Mouse (Mus musculus) neural tube, embryonic 12.5 days (tissue): ENCODE results near the gene Cdhr3. TPM values are rescaled to one million over a fixed set of nuclear protein-coding genes. Genes with fewer than 3 reads are reported as not detected.
A peak's percentile ranks its signal among the peaks of the same experiment; 100 is the strongest.

Experiments
- ATAC-seq: fragments of 200-750 bp; cut with Nextera tagmentation; 2 replicates; pipeline ENCODE4 v1.8.0; 2017; ENCODE audit warnings: low read depth, mild to moderate bottlenecking, moderate TSS enrichment, moderate library complexity; ENCODE audit not compliant: low FRiP score
- H3K27ac ChIP-seq: fragments of 300-500 bp; sonication (generic); 2 replicates; pipeline ENCODE4 v1.5.1; 2016
- H3K27me3 ChIP-seq: fragments of 300-500 bp; sonication (generic); replicated peaks from 2 replicates; pipeline ENCODE4 v1.6.1; 2016; ENCODE audit warnings: mild to moderate bottlenecking
- H3K36me3 ChIP-seq: fragments of 300-500 bp; sonication (generic); 2 replicates; pipeline ENCODE4 v1.6.1; 2016; ENCODE audit warnings: mild to moderate bottlenecking
- H3K4me1 ChIP-seq: fragments of 300-500 bp; sonication (generic); 2 replicates; pipeline ENCODE4 v1.6.1; 2016
- H3K4me2 ChIP-seq: fragments of 300-500 bp; sonication (generic); replicated peaks from 2 replicates; pipeline ENCODE4 v1.6.1; 2016; ENCODE audit warnings: mild to moderate bottlenecking
- H3K4me3 ChIP-seq: fragments of 300-500 bp; sonication (generic); 2 replicates; pipeline ENCODE4 v1.5.1; 2016
- H3K9ac ChIP-seq: fragments of 300-500 bp; sonication (generic); 2 replicates; pipeline ENCODE4 v1.6.1; 2016; ENCODE audit warnings: mild to moderate bottlenecking
- H3K9me3 ChIP-seq: fragments of 300-500 bp; sonication (generic); 2 replicates; pipeline ENCODE4 v1.6.1; 2016; ENCODE audit warnings: mild to moderate bottlenecking
- WGBS: fragments of 180-500 bp; shearing (Covaris S2); methylation state at CpG from one replicate; pipeline ENCODE4 v1.1.7; 2016; 5-methylcytosine and 5-hydroxymethylcytosine counted together
- polyA plus RNA-seq: library from polyadenylated mRNA; unstranded; fragments of >200 nt; fragmentation: Nextera tagmentation; extraction: Ambion mirVana; gene quantifications from 2 replicates; pipeline ENCODE4 v1.2.1, GENCODE M21; 2016

The Cdhr3 gene
- polyA plus RNA-seq, 1 experiment from 2014 or later, result 0.06 TPM

- Histone ChIP-seq H3K36me3 (no peaks in the 10 kb centered on the region), H3K4me2 (no peak overlapping the region), H3K9me3 (no peaks in the 10 kb centered on the region), H3K4me3 (no peak overlapping the region), H3K4me1 (peaks cover 41% of the 10 kb centered on the region), H3K27ac (no peak overlapping the region), H3K9ac (no peak overlapping the region), H3K27me3 (no peaks in the 10 kb centered on the region)
- ATAC-seq, result 0 out of 2 replicates have a peak, but pooled peaks have one; percentile 15
- WGBS, result 52% methylated on average over 13 of the region's 13 CpGs
Measured at GRCm38 (mm10) chr12:33028708-33029107, 64.0 kb downstream of the Cdhr3 start.

DNA sequence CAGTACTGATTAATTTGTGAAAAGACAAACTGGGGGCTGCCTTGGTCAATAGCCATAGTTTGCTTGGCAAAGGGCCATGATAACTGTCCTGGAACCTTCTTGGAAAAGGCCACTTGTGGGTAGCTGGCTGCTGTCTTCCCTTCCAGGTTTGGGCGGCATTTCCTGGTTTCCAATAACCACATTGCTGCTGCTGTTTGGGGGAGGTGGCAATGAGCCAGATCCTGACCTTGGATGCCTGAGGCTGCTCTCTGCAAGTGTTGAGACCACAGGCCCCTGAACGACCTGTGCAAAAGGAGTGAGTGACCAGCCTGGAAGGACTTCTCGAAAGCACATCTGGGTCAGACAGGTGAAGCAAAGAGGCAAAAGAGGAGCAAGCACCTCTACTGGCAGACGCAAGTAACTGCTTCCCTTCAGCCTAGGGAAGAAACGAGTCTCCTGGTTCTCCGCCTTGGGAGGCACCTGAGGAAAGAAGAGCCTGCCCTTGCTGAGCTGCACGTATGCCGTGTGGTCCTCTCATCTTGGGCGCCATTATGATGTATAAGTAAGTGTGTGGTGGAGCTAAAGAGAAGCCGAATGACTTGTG lies 64.5 kb downstream of the Cdhr3 start:
- no peak overlapping the region for H3K27ac ChIP-seq
- H3K4me3 ChIP-seq, result no peak overlapping the region
- no peak overlapping the region for H3K9ac ChIP-seq
- no peaks in the 10 kb centered on the region for H3K9me3 ChIP-seq
- peaks cover 36% of the 10 kb centered on the region for H3K4me1 ChIP-seq
- no peak for ATAC-seq
- WGBS, result 49% methylated on average over 10 of the region's 10 CpGs
- H3K4me2 ChIP-seq, result no peak overlapping the region
- no peaks in the 10 kb centered on the region for H3K27me3 ChIP-seq
- H3K36me3 ChIP-seq, result no peaks in the 10 kb centered on the region

DNA sequence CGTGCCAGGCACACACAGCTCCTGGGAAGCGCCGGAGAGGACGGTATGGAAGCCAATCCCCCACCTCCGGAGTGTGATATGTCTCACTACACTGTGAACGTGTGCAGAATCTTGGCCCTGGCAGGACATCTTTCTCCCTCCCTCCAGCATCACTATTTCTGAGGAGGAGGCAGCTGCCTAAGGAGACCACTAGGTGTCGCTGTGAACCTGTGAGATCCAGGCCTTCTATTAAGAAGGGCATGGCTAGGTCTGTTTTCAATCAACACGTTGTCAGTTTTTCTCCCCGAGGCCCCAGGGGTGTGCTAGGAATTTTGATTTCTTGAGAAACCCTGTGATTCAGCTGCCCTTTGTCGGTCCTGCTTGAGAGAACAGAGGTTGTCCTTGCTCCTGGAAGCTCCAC lies 65.6 kb downstream of the Cdhr3 start:
- ATAC-seq, result peak; percentile 53
- no peak overlapping the region for H3K4me3 ChIP-seq
- 0 out of 2 replicates have a peak overlapping the region, but pooled peaks have one; percentile 5 for H3K9ac ChIP-seq
- no peaks in the 10 kb centered on the region for H3K27me3 ChIP-seq
- peaks cover 29% of the 10 kb centered on the region for H3K4me1 ChIP-seq
- H3K9me3 ChIP-seq, result no peaks in the 10 kb centered on the region
- no peaks in the 10 kb centered on the region for H3K36me3 ChIP-seq
- H3K4me2 ChIP-seq, result peak overlapping the region; percentile 23; the same call in 1 of the 2 replicates
- 2% methylated on average over 10 of the region's 10 CpGs for WGBS
- no peak overlapping the region for H3K27ac ChIP-seq

DNA sequence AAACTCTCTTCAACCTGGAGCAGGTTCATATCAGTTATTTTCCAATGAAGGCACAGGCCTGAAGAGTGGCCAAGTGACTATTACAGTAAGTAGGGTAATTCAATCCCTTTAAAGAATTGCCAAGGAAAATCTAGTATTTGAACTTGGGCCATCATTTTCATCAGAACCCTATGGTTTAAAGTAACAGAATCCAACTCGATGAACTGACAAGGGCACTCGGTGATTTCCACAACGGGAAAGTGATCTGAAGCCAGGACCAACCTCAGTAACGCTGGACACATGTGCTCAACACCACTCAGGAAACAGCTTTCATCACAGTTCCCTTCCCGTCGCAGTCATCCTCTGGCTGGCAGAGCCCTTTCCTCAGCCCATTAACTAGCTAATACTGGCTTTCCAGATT lies 68.2 kb downstream of the Cdhr3 start:
- Histone ChIP-seq H3K4me3 (no peak overlapping the region), H3K36me3 (no peaks in the 10 kb centered on the region), H3K27ac (no peak overlapping the region), H3K9ac (no peak overlapping the region), H3K4me2 (no peak overlapping the region), H3K4me1 (peaks cover 18% of the 10 kb centered on the region), H3K9me3 (no peaks in the 10 kb centered on the region), H3K27me3 (no peaks in the 10 kb centered on the region)
- no peak for ATAC-seq
- WGBS, result 83% methylated on average over 6 of the region's 6 CpGs

DNA sequence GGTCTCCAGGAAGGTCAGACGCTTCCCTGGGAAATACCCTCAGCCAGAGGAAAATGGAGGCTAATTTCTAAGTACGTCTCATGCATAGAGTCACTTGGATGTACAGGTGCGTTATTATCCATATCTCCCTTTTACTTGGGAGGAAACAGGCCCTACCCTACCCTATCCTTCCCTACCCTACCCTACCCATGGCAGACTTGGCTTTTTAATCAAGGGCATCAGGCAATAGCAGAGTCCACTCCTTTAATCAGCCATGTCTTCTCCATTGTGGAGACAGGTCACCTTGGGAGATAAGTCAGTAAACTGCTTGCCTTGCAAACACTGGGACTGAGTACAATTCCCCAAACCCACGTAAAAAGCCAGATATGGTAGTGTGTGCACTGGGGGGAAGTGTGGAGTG lies 70.9 kb downstream of the Cdhr3 start:
- 96% methylated on average over 4 of the region's 4 CpGs for WGBS
- H3K4me3 ChIP-seq, result no peak overlapping the region
- H3K27ac ChIP-seq, result no peak overlapping the region
- ATAC-seq, result no peak
- no peak overlapping the region for H3K9ac ChIP-seq
- H3K9me3 ChIP-seq, result no peaks in the 10 kb centered on the region
- H3K4me2 ChIP-seq, result no peak overlapping the region
- peaks cover 2% of the 10 kb centered on the region; the same call in 1 of the 2 replicates for H3K4me1 ChIP-seq
- no peaks in the 10 kb centered on the region for H3K27me3 ChIP-seq
- no peaks in the 10 kb centered on the region for H3K36me3 ChIP-seq

GRCm38 (mm10) chr12:33021140-33021539 lies 71.5 kb downstream of the Cdhr3 start:
- Histone ChIP-seq H3K4me1 (no peaks in the 10 kb centered on the region), H3K27me3 (no peaks in the 10 kb centered on the region), H3K27ac (no peak overlapping the region), H3K36me3 (no peaks in the 10 kb centered on the region), H3K9me3 (no peaks in the 10 kb centered on the region), H3K4me2 (no peak overlapping the region), H3K9ac (no peak overlapping the region), H3K4me3 (no peak overlapping the region)
- no peak for ATAC-seq
- WGBS, result 91% methylated on average over 9 of the region's 9 CpGs

DNA sequence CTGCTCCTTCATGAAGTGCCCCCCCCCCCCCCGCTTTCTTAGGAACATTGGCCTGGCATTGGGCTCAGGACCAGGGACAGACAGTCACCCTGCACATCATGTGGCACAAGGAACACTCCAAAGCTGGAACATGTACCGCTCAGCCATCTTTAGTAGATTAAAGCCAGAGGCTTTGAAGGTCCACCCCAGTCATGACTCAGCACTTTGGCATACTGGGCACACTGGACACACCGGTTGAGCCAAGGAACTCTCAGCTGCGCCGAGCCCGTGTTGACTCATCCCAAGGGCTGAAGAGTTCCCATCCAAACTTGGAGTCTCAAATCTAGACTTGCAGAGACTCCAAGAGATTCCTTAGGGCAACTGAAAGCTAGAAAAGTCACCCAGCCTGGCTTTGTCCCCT lies 72.7 kb downstream of the Cdhr3 start:
- H3K9ac ChIP-seq, result no peak overlapping the region
- H3K9me3 ChIP-seq, result no peaks in the 10 kb centered on the region
- no peaks in the 10 kb centered on the region for H3K36me3 ChIP-seq
- no peak overlapping the region for H3K4me2 ChIP-seq
- H3K27ac ChIP-seq, result no peak overlapping the region
- no peak overlapping the region for H3K4me3 ChIP-seq
- H3K4me1 ChIP-seq, result 0 out of 2 replicates have a peak, but pooled peaks cover under 1% of the 10 kb centered on the region
- ATAC-seq, result no peak
- 89% methylated on average over 6 of the region's 6 CpGs for WGBS
- H3K27me3 ChIP-seq, result no peaks in the 10 kb centered on the region

GRCm38 (mm10) chr12:33018601-33019000 lies 74.1 kb downstream of the Cdhr3 start:
- Histone ChIP-seq H3K9me3 (no peaks in the 10 kb centered on the region), H3K36me3 (no peaks in the 10 kb centered on the region), H3K9ac (no peak overlapping the region), H3K4me2 (no peak overlapping the region), H3K27ac (no peak overlapping the region), H3K27me3 (no peaks in the 10 kb centered on the region), H3K4me1 (peaks cover 7% of the 10 kb centered on the region; the same call in 1 of the 2 replicates), H3K4me3 (no peak overlapping the region)
- WGBS, result 81% methylated on average over 4 of the region's 4 CpGs
- ATAC-seq, result no peak

DNA sequence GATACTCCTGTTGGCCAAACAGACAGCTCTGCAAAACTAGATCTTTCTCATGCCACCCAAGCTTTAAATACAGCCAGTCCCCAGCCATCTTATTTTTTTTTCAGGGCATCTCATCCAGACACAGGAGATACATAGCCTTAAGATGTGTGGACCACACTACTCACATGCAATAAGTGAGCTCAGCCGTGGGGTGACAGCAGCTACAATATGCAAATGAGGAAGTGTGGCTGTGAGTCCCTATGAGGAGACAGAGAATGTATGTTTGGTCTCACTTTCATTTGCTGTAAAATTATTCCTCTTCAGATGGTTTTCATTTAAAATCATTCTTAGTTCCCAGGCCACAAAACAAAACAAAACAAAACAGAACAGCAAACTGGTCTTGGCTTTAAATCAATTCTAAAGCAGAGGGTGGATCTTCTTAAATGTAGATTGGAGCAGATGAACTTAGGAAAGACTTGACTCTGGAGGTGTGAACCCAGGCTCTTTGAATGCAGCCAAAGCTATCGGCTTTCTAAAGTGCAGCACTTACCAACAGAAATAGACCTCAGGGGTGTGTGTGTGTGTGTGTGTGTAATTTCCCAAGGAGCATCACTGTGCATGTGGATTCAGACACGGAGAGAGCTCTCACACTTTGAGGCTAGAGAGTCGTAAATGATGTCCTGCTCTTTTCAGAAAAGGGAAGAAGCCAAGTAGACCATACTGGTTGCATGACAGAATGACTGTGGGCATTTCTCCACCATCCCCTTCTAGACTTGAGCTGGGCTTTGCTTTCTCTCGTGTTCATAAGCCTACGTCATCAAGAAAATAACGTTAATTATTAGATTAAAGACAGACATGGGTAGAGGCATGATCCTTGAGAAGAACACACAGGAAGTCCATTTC lies 75.6 kb downstream of the Cdhr3 start:
- WGBS, result 67% methylated on average over 7 of the region's 7 CpGs
- Histone ChIP-seq H3K27me3 (no peaks in the 10 kb centered on the region), H3K4me2 (no peak overlapping the region), H3K9me3 (no peaks in the 10 kb centered on the region), H3K4me1 (peaks cover 7% of the 10 kb centered on the region; the same call in 1 of the 2 replicates), H3K4me3 (no peak overlapping the region), H3K27ac (no peak overlapping the region), H3K36me3 (no peaks in the 10 kb centered on the region), H3K9ac (no peak overlapping the region)
- no peak for ATAC-seq

DNA sequence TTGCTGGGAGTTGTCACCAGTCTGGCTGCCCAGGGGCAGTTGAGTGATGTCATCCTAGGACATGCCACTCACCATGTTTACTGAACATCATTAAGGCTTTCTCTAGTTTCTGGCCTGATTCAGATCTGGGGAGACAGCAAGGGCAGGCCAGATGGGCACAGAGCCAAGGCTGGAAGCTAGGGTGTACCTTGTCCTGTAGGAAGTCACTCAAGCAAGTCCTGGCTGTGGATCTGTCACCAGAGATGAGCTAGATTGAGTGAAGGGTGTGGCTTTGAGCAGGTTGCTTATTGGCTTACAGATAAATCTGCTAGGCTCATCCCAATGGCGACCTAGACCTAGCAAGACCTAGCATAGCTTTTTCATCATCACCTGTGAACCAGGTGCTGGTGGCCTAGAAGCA lies 77.6 kb downstream of the Cdhr3 start:
- no peak overlapping the region for H3K4me3 ChIP-seq
- peak; percentile 21; the same call in 1 of the 2 replicates for ATAC-seq
- no peaks in the 10 kb centered on the region for H3K9me3 ChIP-seq
- no peak overlapping the region for H3K9ac ChIP-seq
- H3K27me3 ChIP-seq, result no peaks in the 10 kb centered on the region
- H3K36me3 ChIP-seq, result no peaks in the 10 kb centered on the region
- 89% methylated on average over 1 of the region's 1 CpGs for WGBS
- H3K27ac ChIP-seq, result no peak overlapping the region
- H3K4me2 ChIP-seq, result no peak overlapping the region
- peaks cover 7% of the 10 kb centered on the region; the same call in 1 of the 2 replicates for H3K4me1 ChIP-seq

DNA sequence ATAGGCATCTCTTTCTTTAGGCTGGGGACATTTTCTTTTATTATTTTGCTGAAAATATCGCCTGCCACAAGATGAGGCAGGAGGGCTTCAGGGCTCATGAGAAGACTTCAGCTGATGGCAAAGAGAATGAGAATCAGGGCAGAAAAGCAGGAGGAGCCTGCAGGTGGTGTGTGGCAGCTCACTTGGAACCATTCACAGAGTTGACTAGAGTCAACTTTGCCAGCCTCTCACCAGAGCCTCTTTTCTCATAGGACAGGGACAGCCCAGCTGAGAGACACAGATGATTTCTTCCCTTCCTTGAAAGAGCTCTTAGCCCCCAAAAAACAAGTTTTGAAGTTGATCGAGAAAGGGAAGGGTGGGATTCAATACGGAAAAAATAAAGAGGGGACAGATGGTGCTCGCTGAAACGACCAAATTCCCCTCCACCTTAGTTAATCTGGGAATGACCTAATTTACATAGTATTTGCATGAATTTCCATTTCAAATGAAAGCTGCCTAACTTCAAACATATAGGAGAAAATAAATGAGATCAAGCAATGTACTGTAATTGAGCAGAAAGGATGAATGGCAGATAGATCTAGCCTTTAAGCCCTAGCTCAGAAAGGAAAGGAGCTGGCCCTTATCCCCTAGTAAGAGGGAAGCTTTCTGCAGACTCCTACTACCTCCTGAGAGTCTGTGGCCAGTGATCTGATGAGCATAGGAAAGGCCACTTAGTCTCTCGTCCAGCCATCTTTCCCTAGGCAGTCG lies 78.5 kb downstream of the Cdhr3 start:
- H3K27ac ChIP-seq, result no peak overlapping the region
- no peaks in the 10 kb centered on the region for H3K27me3 ChIP-seq
- H3K9me3 ChIP-seq, result no peaks in the 10 kb centered on the region
- WGBS, result 46% methylated on average over 7 of the region's 7 CpGs
- H3K4me3 ChIP-seq, result no peak overlapping the region
- no peak overlapping the region for H3K4me2 ChIP-seq
- H3K4me1 ChIP-seq, result peaks cover 7% of the 10 kb centered on the region; the same call in 1 of the 2 replicates
- no peak overlapping the region for H3K9ac ChIP-seq
- no peaks in the 10 kb centered on the region for H3K36me3 ChIP-seq
- no peak for ATAC-seq

- no peak overlapping the region for H3K9ac ChIP-seq
- WGBS, result 35% methylated on average over 3 of the region's 3 CpGs
- no peaks in the 10 kb centered on the region for H3K36me3 ChIP-seq
- no peak overlapping the region for H3K27ac ChIP-seq
- H3K4me3 ChIP-seq, result no peak overlapping the region
- H3K27me3 ChIP-seq, result no peaks in the 10 kb centered on the region
- H3K4me2 ChIP-seq, result no peak overlapping the region
- no peaks in the 10 kb centered on the region for H3K9me3 ChIP-seq
- ATAC-seq, result no peak
- H3K4me1 ChIP-seq, result peaks cover 6% of the 10 kb centered on the region; the same call in 1 of the 2 replicates
Measured at GRCm38 (mm10) chr12:33010026-33010425, 82.6 kb downstream of the Cdhr3 start.
